Mouse (Mus musculus) heart, adult 2 months (tissue): ENCODE measurements around the gene Atf6.

Experiments used
- CTCF ChIP-seq: fragments of 200-600 bp; IDR thresholded peaks from 2 replicates; pipeline ENCODE4 v1.8.1; 2022; ENCODE audit warnings: antibody characterized with exemption, mild to moderate bottlenecking, moderate library complexity
- EP300 ChIP-seq: fragments of 200-500 bp; IDR thresholded peaks from 2 replicates; pipeline ENCODE4 v1.6.1; 2011; ENCODE audit warnings: low read depth, low read length, control low read depth; ENCODE audit not compliant: insufficient read depth

GRCm38 (mm10) chr1:170774431-170774830 lies 93.1 kb downstream of the Atf6 start:
- TF ChIP-seq CTCF: no peak
- TF ChIP-seq EP300: no peak
